Mouse (Mus musculus) left cerebral cortex, postnatal 25 days (tissue): Measurements from ENCODE around the gene Spata21. TPM values are rescaled to one million over a fixed set of nuclear protein-coding genes. Genes with fewer than 3 reads are reported as not detected.
A peak's percentile ranks its signal among the peaks of the same experiment; 100 is the strongest.

ENCODE experiments used
- DNase-seq, 2 experiments: peaks; one replicate each; pipeline ENCODE4 v3.0.0; 2022; ENCODE audit warnings: low spot score in 2 of 2, mixed read lengths in 1 of 2
- intact Hi-C: fragments of 180-260 bp; cut with DNase I; formaldehyde crosslinking; loops from one replicate; pipeline ENCODE4 v1.15.1; 2025
- total RNA-seq, 2 experiments: library from RNA; stranded (reverse); gene quantifications; 2 replicates each; pipeline ENCODE4 v1.2.3; 2021

The Spata21 gene
- total RNA-seq, 2 experiments from 2014 or later: 0.55 to 0.83 TPM

GRCm38 (mm10) chr4:141072502-141072901 lies 15.6 kb upstream of the Spata21 start:
- DNase-seq: no peak
- intact Hi-C loops: loop anchor here (10.0 kb wide), 1 partner anchor 368 kb away; the partner anchor contains the start of gene Rcc2

DNA sequence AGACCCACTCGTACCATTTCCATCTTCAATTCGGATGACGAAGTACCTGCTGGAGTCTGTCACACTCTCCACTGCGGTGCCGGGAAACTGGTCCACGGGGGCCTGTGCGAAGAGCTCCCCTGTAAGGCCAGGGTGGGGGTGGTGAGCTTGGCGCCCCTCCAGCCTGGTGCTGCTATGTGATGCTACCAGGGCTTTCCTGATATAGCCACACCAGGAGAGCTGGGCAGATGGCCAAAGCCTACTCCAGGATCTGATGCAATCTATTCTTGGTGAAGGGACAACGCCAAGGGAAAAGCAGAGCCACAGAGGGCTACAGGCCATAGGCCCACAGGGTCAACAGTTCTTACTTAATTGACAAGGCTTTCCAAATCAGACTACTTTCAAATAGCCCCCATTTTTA lies 14.5 kb upstream of the Spata21 start:
- intact Hi-C loops: loop anchor here (10.0 kb wide), 1 partner anchor 369 kb away; the partner anchor contains the start of gene Rcc2
- DNase-seq: peak; percentile 70 to 92

- DNase-seq: no peak
- intact Hi-C loops: loop anchor here (10.0 kb wide), 1 partner anchor 369 kb away; the partner anchor contains the start of gene Rcc2
Measured at GRCm38 (mm10) chr4:141074109-141074508, 14.0 kb upstream of the Spata21 start.

DNA sequence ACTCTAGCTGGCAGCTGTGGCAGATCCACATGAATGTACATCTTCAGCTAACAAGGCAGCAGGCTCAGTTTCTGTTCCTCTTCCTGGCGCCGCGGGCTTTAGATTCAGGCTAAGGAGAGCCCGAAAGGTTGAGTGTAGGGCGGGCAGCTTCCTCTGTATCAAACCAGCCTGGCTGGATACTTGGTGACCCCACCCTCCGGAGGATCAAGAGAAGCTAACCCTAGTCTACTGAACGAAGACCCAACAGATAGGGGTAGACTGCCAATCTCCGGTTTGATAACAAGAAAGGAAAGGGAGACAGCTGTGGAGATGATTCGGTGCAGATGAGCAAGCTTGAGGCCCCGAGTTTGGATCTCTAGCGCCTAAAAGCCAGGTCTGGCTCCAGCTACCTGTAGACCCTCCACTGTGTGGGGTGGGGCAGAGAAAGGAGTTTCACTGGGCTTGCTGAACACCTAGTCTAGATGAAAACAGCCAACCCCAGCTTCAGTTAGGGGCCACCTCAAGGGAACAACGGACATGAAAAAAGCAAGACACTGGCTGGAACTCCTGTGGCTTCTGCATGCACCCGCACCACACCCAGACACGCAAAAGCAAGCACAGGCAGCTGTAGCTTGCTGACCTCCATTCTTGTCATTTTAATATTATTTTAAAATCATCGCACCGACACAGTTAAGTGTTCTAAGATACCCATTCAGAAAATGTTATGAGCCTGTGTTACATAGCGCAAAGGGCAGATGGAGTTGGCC lies 11.2 kb upstream of the Spata21 start:
- intact Hi-C loops: loop anchor here (10.0 kb wide), 1 partner anchor 372 kb away; the partner anchor contains the start of gene Rcc2
- peak in 1 of 2 experiments; percentile 37 for DNase-seq

- peak; percentile 94 to 97 for DNase-seq
- intact Hi-C loops: loop anchor here (2.0 to 10.0 kb wide), 2 partner anchors 43 to 373 kb away; partner anchors contain the start of gene Rcc2
Measured at GRCm38 (mm10) chr4:141077681-141078509, 10.2 kb upstream of the Spata21 start, which contains the start of gene Necap2. TSS of gene Necap2 (minus strand) at chr4:141078357.

DNA sequence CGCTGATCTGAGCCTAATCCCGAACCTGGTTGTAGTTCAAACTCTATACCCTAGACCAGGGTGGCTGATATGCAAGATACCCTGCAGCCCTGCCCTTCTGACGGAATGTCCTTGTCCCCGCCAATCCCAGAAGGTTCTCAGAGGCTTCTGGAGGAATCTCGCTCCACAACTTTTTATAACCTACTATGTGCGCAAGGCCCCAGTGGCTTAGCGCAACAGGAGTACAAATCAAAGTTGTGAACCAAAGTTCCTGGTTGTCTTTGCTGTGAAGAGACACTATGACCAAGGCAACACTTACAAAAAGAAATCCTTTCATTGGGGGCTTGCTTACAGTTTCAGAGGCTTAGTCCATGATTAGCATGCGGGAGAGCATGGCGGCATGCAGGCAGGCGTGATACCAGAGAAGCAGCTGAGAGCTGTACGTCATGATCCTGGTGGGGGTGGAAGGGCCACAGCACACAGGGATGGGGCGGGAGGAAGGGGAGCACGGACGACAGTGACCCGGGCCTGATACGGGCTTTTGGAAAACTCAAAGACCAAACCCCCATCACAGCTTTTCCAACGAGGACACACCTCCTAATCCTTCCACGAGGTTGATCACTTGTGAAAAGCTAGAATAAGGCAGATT lies 9.5 kb upstream of the Spata21 start:
- no peak for DNase-seq
- intact Hi-C loops: loop anchor here (2.0 to 10.0 kb wide), 2 partner anchors 42 to 374 kb away; partner anchors contain the start of gene Rcc2

DNA sequence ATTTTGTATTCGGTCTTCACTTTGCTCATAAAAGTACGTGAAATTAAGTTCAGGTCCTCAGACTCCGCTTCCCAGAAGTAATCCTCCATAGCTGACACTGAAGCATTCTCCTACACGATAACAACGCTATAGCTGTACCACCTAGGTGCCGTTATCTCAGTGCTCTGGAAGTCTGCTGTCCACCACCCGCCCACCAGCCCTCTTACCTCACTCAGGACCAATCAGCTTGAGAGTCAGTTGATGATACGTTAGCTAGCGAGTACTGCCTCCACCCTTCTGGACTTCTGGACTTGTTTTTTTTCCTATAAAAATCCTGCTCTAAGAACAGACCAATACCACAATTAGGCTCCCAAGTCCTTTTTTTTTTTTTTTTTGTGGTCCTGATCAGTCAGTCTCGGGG lies 1.3 kb upstream of the Spata21 start:
- intact Hi-C loops: no loop called here
- DNase-seq: no peak

DNA sequence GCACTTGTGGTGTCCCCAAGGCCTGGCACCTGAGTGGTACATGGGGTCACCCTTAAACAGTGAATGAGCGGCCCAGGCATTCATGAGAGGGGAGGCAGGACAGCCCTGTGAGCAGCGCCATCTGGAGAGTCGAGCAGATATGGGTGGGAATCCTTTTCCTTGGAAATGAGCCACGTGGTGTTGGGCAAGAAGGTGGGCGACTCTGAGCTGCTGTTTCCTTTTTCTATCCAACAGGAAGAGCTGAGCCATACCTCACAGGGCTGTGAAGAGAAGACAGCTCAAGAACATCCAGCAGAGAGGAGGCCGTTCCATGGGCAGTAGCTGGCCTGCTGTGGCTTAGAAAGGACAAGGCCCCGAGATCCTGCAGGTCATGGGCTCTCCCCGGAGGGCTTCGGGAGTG lies 581 bp downstream of the Spata21 start:
- intact Hi-C loops: no loop called here
- DNase-seq: peak; percentile 50 to 83

DNA sequence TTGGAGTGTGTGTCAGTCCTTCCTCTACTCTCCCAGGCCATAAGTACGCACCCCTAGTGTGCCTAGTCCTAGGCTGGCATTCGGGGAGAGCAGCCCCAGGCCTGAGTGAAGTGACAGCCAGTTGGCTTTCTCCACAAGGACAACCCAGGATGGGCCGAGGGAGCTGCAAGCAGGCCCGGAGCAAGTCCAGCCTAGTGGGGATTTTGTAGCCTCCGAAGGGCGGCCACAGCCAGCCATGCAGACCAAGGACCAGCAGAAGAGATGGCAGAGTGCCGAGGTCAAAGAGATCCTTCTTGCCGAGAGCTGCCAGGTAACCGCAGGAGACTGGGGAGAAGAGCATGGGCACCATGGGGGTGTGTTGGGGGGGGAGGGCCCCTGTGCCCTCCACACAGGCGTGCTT lies 6.9 kb downstream of the Spata21 start:
- no peak for DNase-seq
- intact Hi-C loops: no loop called here

DNA sequence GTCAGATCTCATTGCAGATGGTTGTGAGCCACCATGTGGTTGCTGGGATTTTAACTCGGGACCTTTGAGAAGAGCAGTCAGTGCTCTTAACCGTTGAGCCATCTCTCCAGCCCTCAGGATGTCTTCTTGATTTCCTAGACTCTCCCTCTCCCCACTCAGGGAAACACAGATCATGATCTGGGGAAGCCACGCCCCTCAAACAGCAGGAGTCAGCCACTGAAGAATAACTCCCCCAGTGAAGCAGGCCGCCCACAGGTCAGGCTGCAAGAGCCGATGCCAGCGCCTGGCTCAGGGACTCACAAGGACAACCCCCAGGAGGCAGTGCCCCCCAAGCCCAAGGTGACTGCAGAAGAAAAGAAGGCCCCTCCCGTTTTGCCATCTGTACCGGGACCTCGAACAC lies 8.6 kb downstream of the Spata21 start:
- DNase-seq: no peak
- intact Hi-C loops: no loop called here

DNA sequence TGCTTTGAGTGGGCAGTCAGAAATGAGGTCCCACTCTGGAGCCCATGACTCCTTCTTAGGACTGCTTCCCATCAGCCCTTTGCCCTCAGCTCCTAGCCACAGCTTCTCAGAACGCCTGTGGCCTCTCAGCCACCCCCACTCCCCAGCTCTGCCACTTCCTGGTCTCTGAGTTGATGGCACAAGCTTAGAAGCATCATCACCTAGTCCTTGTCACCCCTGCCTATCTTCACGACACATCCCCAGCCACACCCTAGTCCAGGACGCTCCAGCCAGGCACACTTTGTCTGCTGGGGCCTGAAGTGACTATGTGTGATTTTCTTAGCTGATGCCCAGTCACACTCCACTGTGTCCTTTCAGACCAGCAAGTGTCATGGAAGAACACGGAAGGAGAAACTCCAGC lies 10.8 kb downstream of the Spata21 start:
- DNase-seq: no peak
- intact Hi-C loops: no loop called here

GRCm38 (mm10) chr4:141099956-141100355 lies 11.8 kb downstream of the Spata21 start:
- intact Hi-C loops: no loop called here
- DNase-seq: no peak

DNA sequence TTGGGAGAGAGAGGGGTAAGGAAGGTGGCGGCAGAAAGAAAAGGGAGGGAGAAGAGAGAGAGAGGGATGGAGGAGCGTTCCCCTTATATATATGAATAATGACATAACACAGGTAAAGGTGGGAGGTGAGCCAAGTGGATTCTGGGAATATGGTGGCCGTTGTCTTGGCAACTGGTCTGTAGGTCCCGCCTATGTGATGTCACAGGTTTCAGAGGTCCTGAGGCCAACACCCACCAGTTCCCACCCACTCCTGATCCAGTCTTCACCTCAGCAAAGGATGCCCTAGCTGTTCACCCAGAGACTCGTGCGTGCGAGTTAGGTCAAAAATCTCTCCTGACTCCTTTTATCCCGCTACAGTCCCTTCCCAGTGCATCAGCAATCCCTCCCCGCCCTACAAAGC lies 13.2 kb downstream of the Spata21 start:
- intact Hi-C loops: no loop called here

DNA sequence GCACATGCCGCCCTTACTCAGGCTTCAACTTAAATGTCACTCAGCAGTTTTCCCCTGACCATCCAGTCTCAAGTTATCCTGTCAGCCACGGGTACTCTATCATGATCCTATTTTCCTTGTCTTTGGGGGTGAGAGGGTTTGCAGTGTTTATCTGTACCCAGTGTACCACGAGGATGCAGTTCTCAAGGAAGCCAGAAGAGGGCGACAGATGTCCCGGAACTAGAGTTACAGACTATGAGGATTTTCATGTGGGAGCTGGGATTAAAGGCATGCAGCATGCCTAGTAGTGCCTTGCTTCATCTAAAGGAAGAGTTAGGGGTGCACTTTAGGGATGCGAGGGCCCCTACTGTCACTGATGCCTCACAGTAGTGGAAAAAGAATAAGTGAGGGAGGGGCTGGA lies 13.7 kb downstream of the Spata21 start:
- DNase-seq: no peak
- intact Hi-C loops: no loop called here

More for the DNA sequence above, 13.2 kb downstream of the Spata21 start:
- no peak for DNase-seq

- intact Hi-C loops: no loop called here
- no peak for DNase-seq
Measured at GRCm38 (mm10) chr4:141106526-141107183, 18.5 kb downstream of the Spata21 start.

- DNase-seq: no peak
- intact Hi-C loops: no loop called here
Measured at GRCm38 (mm10) chr4:141108196-141108732, 20.1 kb downstream of the Spata21 start.

- intact Hi-C loops: no loop called here
- DNase-seq: no peak
Measured at GRCm38 (mm10) chr4:141113831-141114230, 25.7 kb downstream of the Spata21 start.

DNA sequence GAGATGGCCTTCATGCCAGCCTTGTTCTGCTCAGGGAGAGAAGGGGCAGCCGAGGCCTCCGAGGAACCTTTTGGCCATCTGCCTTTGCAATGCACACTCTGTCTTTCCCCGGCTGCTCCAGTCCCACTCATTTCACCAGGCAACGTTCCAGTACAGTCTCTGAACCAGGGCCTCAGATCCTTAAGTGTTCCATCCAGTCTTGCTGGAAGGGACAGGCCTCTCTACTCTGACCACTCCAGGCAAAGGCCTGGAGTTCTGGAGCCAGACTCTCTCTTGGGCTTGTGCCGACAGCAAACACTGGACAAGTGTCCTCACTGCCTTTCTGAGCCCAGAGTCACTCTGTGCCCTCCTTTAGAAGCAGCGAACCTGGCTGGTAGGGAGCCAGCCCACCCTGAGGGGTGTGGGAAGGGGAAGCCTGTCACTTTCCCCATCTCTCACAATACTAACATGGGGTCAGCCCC lies 26.4 kb downstream of the Spata21 start:
- DNase-seq: peak; percentile 32 to 67
- intact Hi-C loops: no loop called here

- intact Hi-C loops: no loop called here
- DNase-seq: no peak
Measured at GRCm38 (mm10) chr4:141115398-141115797, 27.3 kb downstream of the Spata21 start.
